Mouse (Mus musculus) A20 (cell line): ENCODE measurements around the gene H3f3a.
A peak's percentile ranks its signal among the peaks of the same experiment; 100 is the strongest.
"Not testable (repeated sequence)": the region's sequence is repeated elsewhere in the genome, so short reads cannot be mapped to it uniquely, and the experiment has no call there.

ENCODE experiments used
- DNase-seq: peaks from one replicate; pipeline ENCODE4 v3.0.0-alpha.2; 2011; ENCODE audit warnings: low read depth, low spot score

H3f3a gene

DNA sequence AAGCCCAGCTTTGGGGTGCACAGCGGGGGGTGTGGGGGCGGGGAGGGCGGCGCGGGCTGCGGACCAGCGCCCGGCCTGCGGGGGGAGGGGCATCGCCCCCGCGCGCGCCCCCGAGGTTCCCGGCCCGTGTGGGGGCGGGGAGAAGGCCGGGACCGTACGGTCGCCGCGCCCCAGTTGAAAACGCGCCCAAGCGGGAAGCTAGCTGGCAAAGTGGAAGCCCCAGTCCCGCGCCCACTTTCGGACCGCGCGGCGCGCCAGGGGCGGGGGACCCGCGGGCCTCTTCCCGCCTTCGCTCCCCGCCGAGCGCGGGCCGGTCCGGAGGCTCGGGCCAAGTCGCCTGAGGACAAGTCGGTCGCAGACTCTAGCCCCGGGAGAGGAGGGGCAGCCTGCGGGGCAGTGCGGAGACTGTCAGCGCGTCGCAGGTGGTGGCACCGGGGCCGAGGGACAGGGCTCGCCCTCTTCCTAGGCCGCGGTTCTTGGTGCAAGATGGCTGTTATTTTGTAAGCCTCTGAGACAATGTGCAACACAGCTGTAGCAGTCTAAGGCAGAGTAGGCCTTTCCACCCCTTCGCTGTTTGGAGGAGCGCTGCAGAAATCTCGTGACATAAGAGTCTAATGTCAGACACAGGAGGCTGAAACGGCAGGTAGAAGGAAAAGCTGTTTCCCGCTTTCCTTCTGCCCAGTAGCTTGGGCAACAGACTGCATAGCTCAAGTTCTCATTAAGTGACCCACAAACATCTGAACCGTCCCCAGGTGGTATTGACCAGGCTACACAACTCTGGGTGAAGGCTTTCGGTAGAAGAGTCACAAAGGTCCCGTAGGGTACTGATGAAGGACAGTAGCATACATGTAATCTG, at the start of gene H3f3a:
Gene H3f3a (minus strand): TSS at position 59 of the 856 bp plus-strand sequence.
- DNase-seq: peak; percentile 90

DNA sequence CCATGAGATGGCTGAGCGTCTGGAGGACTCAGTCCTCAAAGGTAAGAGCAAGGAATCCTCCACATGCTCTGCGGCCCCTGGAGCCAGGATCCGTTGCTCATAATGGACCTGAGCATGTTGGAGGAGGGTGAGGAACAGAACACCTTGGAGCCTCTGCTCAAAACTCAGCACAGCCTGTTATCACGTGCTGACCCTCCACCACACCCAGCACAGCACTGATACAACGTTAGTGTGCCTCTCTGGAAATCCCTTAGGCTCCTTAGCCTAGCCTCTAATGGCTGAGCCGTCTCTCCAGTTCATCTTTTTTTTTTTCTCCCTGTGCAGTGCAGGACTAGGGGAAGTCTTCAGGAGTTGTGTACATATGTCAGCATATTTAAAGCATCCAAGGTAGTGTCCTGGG, 46.3 kb upstream of the H3f3a start:
- no peak for DNase-seq

DNA sequence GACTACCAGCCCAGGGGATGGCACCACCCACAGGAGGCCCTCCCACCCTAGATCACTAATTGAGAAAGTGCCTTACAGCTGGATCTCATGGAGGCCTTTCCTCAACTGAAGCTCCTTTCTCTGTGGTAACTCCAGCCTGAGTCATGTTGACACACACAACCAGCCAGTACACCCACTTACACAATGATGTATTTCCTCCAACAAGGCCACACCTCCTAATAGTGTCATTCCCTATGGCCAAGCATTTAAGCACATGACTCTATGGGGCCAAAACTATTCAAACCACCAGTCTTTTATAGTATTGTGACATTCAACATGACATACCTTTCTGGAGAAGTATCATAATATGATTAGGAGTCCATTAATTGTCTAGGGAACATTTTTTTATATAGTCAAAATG, 45.0 kb upstream of the H3f3a start:
- DNase-seq: no peak

DNA sequence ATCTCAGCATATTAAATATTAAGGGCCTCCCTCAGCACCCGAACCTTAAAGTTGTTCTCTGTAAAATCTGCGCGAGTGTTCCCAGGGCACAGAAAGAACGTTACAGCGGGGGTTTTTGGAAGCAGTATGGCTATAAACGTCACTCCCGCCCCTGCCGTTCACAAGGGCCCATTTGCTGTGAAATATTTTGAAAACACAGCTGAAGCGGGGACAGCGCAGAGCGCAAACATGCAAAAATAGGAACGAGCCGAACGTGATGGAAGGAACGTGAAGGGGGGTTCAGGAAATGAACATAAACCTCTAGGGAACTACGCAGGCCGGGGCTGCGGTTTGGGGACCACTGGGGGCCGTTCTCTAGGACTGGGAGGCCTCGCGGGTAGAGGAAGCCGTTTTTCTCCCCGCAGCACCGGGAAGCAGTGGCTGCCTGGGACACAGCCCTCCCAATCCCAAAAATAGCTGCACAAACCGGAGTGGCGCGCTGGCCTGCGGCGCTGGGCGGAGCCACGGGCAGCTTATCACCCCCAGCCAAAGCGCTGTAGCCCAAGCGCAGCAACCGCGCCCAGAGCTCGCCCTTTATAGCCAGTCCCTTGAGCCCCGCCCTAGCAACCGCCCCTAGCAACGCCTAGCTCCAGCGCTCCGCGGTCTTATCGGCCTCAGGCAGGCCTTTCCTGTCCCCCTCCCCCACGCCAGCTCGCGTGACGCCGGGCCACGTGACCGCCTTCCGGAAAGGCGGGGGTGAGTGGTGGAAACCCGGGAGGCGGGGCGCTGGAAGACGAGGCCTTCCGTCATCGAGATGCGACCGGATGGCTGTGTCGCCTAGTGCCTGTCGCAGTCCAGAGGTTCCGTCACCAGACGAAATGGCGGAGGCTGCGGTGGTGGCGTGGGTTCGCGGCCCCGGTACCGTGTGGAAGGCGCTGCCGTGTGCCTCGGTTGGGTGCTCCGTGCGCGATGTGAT, 36.9 kb upstream of the H3f3a start, which contains the start of gene Sde2:
Gene Sde2 (plus strand): TSS at position 812 of the 955 bp plus-strand sequence.
- peak; percentile 100 for DNase-seq

DNA sequence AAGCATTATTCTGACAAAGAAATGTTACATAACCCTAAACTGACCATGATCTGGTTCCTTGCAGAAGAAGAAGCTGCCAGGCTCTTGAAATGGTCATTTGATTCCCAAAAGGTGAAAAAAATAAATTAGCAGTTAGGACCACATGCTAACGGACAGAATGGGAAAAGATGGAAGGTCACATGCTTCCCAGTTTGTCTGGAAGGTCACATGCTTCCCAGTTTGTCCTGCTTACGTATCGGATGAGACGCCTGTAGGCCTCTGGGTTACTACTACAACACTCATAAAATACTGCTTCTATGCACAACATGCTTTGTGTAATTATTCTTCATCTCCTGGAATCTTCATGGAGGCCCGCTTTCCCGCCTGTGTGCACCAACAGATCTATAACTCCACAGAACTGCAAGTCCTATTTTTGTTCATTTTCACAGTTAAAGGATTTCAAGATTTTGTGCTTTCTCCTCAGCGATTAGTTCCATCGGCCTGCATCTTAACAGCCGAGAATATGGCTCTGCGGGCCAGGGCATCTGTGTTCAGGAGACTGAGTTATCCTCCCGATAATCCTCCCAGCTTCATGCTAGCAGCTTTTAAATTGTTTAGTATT, 36.1 kb upstream of the H3f3a start:
- no peak for DNase-seq

DNA sequence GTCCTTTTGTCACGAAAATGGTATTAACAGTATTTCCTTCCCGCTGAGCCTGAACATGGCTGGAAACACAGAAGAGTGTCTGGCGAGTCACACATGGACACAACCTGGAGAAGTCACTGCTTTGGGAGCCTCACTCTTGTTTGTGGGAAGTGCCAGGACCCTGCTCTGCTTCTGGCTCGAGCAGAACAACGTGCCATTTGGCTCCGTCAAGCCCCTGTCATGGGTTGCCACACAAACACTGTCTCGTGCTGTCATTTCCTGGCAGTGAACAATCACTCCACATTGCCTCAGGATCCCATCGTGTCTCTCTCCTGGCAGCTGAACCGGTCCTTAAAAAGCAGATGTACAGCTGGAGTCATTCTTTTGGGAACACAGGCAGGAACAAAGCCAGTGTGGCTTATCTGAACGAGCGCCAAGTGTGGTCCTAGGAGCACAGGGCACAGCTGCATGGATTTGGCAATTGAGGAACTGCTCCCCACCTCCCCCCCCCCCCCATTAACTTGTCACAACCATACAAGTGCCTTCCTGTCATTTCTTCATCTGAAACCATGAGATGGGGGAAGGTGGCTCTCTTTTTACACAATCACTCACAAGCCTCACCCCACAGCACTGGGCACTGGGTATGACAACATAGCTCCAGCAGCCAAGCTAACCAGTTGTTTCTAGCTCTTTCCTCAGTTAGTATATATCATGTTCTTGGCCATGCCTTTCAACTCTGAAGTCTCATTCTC, 34.9 kb upstream of the H3f3a start:
- peak; percentile 68 for DNase-seq

DNA sequence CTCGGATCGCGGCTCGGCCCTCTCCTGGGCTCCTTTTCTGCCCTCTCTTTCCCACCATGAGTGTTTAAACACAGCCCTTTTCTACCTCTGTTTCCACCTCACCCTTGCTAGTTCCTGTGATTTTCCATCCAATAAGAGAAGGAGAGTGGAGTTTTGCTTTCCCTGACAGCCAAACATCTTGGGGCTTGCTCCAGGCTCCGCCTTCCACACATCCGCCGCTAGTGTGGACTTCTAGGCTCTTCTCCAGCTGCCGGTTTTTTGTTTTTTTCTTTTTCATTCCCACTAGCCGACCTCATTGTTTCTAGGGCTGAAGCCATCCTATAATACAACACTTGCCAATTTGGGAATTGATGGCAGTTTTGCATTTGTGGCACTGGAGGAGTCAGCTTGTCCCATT, 34.4 kb upstream of the H3f3a start:
- DNase-seq: no peak

DNA sequence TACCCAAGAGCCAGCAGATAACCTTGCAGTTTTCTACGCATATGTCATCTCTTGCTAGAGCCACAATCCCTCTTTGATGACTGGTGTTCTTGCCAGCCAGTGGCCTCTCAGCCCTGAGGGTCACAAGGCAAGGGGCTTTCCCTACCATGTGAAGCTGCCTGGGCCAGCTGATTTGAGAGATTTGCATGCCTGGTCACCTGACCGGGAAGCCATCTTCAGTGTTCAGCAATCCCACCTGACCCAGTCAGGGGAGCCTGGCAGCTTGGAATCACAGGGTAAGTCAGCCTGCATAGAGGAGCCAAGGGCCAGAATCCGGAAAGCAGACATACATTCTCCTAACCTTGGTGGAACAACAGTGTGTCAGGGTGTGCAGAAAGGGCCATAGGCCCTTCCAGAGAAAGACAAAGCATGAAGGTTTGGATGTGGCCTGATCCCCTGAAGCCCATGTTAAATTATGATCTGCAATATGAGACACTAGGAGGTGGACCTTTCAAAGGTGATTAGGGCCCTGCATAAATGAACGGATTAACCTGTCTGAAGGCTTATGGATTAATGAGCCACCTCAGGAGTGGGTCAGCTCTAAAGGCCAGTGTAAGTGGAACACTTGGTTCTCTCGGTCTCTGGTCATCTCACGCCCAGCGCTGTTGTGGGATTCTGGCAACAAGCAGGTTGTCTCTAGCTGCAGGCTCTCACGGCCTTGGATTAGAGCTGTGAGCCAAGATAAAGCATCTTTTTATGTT, 28.0 kb upstream of the H3f3a start:
- DNase-seq: peak; percentile 52

DNA sequence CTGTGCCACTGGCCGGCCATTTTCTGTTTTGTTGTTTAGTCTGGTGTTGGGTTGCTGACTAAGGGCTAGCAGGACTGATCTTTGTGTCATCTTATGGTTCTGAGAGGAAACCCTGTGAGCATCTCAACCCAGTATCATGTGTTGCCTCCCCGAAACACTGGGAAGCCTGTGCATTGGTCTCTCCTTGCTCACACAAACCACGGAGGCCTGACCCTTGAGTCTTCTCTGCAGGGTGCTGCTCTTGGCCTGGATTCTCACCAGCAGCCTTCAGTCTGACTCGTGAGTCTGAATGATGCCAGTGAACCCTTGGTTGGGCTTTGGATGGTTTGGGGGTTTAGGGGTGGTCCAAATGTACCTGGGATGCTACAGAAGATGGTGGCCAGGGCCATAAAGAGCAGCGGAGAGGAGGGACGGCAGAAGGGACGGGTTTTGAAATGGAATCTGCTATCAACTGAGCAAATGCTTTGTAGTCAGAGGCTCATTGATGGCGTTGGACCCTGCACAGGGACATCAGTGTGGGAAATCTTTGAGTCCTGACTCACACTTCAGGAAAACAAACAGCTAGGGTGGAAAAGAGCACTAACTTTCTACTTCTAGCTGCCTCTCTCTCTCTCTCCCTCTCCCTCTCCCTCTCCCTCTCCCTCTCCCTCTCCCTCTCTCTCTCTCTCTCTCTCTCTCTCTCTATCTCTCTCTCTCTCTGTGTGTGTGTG, 25.6 kb upstream of the H3f3a start:
- DNase-seq: no peak

DNA sequence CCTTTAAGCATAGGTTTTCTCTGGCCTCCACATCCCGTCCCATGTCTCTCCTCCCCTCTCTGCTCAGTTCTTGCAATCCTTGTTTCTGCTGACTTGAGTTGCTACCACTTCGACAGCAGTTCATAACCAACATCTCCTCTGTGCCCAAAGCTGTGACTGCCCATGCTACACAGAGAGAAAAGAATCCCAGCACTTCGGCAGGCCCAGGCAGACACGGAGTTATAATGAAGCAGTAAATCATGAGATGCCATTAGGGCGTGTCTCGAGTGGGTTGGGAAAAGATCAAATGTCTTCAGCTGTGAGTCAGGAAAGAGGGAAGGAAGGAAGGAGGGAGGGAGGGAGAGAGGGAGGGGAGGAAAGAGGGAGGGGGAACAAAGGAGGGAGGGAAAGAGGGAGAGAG, 24.3 kb upstream of the H3f3a start:
- DNase-seq: no peak

DNA sequence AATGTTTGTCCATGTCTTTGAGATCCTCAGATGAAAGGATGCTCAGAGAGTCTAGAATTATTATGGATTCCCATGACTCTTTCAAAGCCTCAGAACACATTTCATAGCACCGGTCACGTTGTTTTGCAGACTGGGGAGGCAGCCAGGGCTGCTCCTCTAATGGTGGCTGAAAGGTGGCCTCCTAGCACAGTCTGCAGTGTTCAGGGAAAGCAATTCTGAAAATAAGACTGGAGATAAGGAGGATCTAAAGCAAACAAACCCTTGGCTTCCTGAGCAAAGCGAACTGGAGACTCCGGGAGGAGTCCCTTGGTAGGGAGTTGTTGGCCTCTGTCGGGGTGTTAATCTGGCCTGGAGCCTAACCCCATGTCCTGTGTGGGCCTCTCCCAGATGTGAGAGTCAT, 23.4 kb upstream of the H3f3a start:
- DNase-seq: no peak

DNA sequence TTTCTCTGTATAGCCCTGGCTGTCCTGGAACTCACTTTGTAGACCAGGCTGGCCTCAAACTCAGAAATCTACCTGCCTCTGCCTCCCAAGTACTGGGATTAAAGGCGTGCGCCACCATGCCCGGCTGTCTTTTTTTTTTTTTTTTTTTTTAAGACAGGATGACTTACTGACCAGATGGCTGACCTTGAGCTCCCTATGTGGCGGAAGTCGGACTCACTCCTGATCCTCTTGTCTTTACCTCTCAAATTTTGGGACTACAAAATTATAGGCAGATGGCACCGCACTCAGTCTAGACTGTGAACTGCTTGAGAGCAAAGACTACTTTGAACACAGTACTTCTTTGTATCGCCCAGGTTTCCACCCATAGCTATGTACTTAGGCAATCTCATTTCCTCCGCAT, 22.7 kb upstream of the H3f3a start:
- not testable (repeated sequence) for DNase-seq

DNA sequence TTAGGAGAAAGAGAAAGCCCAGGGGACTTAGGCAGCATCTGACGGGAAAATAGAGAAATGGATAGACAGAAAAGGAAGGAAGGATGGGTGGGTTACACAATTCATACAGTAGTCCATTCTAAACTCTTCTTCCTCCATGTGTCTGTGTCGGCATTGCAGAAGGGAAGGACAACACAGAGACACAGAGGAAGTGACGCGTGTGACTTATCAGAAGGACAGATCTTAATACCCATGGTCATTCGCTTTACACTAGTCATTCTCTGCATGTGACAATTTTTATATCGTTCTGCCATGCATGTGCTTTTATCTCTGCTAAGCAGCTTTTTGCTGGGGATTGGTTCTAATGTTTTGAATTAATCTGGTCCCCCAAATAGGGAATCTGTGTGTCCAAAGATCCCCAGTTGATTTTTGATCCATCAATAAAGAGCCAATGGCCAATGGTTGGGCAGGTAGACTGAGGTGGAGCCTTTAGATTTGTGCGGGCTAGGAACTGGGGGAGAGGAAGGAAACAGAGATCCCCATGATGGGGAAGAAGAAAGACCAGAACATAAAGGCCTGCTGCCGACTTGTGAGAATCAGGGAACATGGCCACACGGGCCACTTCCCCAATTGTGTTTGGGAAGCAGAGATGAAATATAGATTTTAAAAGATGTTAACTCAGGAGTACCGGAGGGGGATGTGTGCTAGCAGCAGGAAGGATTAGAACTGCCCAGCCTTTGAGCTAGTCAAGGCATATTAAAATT, 21.7 kb upstream of the H3f3a start:
- no peak for DNase-seq

DNA sequence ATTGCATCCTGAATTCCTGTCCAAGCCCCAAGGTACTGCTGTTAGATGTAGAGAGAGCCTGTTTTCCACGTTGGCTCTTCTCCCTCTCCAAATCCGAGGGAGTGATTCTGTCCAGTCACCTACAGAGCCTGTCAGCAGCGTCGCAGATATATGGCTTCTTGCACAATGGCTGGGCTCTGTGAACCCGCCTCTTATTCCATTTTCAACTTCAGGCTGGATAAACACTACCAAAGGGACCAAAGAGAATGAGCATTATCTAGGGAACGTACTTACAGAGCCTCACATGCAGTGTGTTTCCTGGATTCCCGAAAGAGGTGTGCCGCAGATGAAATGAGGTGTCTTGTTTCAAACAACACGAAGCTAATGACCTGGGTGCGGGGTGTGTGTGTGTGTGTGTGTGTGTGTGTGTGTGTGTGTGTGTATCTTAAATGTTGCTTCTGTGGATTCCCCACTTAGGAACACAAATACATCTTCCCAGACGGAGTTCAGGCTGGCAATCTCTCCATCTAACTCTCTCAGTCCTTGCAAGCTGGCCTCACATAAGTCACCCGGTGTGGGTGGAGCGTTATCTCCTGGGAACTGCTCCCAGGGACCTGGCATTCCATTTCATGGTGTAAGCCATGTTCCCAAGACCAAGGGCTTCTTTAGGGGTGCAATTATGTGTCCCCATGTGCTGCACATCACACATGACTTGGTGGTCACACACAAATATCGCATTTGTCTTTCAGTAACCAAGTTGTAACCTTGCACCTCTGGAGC, 17.0 kb upstream of the H3f3a start:
- DNase-seq: peak; percentile 50

DNA sequence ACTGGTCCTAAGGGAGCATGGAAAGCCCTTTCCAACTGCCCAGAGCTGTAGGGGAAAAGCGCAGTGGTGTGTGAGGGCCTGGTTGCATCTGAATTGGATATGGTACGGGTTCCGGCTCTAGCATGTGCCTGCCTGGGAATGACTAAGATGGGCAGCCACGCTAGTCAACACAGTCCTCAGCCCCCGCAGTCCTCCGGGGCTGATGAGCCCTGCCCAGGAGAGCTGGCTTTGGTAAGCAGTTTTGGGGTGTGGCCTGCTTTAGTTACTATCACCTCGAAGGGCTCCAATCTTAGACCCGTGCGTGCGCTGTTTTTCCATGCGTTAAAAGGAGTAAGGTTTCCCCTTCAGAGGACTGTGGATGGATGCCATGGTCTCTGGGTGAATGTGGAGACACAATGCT, 16.4 kb upstream of the H3f3a start:
- DNase-seq: no peak

DNA sequence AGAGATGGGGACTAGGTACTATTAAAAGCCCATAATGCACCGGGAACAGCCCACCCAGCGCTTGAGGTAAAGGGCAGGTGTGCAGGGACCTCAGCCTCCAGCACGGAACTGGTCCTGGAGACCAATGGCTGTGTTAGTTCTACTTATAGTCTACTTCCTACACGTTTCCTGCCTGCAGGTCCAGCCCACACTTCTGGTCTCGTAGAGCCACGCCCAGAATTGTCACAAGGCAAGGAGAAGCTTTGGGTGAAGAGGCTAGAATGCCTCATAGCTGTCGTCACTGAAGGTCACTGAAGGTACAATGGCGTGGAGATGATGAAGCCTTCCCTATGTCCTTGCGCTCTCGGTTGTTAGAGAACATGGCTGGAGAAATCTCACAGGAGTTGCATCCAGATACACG, 16.0 kb upstream of the H3f3a start:
- peak; percentile 91 for DNase-seq

DNA sequence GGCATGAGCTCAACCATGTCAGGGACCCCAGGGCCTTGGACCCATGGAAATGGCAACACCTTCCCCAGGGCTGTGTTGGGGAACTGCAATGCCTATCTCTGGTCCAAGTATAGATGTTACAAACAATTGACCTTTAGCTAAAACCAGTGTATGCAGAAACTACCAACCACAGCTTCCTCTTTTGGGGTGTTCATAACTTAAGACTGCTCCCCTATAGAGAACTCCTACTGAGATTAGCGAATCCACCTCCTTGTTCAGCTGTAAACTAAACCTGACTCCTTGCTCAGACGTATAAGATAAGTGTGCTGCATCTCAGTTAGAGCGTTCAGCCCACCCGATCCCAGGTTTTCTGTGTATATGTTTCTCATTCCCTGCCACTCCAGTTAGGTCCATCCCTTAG, 12.9 kb upstream of the H3f3a start:
- DNase-seq: peak; percentile 73

DNA sequence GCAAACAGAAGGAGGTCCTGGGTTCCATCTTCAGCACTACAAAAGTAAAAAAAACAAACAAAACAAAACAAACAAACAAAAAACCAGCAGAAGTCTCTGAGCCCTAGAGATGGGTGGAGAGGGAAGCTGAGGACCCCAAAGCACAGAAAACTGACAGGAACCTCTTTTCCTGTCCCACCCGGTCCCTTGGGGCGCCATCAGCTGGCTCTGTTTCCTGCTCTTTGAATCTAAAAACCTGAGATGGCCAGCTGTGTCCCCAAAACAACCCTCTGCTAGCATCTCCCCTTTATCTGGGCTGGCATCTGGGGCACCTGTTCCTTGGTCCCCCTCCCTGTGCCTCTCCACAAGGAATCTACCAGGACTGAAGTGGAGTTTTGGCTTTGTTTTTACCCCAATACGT, 11.0 kb upstream of the H3f3a start:
- DNase-seq: no peak

DNA sequence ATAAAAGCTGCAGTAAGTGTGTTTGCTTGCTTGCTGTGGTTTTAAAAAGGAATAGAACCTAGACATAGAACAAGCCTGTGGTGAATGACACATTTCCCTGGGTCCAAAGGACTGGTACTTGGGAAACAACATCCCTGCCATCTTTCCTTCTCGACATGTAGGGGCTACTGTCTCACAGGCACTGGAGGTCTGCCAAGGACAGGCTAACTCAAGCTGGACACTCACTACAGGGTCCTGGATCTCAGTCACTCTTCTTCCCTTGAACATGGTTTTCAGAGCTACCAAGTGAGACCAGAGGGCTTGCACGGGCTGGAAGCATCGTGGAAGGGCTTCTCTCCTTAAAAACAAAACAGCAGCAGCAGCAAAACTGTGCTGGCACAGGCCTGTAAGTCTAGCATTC, 10.0 kb upstream of the H3f3a start:
- no peak for DNase-seq
